Mouse (Mus musculus) urinary bladder, postnatal 14 days (tissue): Measurements from ENCODE around the gene Pard3b.

Experiments used
- DNase-seq: peaks from one replicate; pipeline ENCODE4 v3.0.0; 2021; ENCODE audit warnings: low spot score

Pard3b gene

GRCm38 (mm10) chr1:62639440-62639839 lies 1000.8 kb downstream of the Pard3b start:
- no peak for DNase-seq

DNA sequence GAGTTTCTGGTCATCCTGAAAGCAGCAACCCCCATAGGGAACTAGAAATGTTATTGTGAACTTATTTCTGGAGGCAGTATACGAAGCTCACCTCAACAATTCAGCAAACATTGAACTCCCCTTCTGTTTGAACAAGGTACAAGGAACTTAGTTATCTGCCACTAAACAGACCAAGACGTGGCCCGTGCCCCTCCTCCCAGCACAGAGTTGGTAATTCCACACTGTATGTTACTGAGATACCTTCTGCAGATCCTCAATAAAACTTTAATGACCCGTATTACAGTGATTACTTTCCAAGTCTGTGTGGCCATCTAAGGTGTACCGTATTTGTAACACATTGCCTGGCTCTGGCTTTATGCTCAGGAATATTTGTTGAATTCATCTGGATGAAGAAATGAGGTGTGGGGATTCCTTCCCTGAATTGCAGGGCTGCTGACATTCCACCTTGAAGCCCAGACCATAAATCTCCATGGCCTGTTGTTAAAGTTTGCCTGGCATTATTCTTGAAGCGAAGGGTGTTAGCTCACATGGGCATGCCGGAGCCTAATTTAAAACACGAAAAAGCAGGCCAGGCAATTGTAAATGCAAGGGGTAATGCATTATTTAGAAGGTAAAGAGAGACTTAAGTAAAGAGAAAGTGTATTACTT lies 1006.1 kb downstream of the Pard3b start:
- no peak for DNase-seq

DNA sequence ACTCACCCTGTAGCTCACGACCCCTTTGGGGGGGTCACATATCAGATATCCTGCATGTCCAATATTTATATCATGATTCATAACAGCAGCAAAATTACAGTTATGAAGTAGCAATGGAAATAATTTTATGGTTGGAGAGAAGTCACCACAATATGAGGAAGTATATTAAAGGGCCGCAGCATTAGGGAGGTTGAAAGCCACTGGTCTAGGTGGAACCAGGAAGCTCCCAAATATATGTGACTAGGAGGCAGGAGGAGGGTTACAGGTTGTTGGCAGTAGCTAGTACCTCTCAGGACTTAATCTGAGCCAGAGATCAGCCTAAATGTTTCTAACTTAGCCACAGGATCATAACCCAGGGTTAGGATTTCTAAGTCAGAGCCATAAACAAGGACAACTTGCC lies 1008.2 kb downstream of the Pard3b start:
- no peak for DNase-seq

DNA sequence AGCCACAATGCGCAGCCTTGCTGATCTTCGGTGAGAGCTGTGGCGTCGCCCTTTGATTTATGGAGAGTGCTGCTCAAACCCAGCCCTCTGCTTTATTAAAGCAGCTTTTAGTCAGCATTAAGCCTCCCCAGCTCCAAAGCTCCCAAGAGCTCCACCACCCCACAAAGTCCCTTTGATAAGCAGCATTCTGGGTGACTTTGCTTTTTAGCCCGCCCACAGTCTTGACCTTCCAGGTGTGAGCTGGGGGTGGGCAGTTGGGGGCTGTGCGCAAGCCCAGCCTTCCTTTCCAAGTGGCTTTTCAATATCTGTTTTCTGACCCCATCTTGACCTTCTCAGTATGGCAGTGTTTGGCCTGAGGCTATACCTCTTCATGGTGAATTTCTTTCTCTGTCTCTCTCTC lies 1009.5 kb downstream of the Pard3b start:
- DNase-seq: no peak

GRCm38 (mm10) chr1:62648591-62648990 lies 1010.0 kb downstream of the Pard3b start:
- DNase-seq: no peak

DNA sequence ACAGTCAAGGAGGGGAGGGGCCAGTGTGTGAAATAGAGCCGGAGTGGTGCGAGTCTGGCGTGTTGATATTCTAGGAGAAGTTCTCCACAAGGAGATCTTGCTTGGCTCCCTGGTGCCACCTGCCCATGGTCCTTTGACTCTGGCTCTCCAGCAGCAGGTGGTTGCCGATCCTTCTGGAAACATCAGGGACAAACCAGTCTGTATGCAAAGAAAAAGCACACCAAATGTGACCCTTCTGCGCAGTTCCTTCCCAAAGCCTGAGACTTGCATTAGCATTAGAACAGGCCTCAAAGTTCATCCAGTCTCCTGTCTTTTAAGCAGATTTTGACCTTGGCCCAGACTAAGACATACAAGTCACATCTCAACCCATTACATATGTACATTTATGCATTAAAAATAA lies 1011.9 kb downstream of the Pard3b start:
- DNase-seq: no peak

DNA sequence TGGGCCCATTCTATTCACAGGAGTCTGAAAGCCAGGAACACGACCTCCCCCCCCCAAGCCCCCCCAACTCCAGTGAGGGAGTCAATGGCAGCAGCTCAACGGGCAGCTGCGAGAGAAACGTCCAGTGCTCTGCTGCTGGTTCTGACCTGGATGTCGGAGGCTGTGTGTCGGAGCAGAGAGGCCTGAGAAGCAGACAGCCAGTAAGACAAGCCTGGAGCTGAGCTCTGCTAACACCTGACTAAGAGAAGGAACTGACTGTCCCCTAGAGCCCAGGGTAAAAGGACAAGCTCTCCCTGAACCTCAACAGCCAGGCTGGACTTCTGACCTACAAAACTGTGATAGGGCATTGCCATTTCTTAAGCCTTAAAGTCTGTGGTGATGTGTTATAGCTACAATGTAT lies 1015.8 kb downstream of the Pard3b start:
- no peak for DNase-seq

DNA sequence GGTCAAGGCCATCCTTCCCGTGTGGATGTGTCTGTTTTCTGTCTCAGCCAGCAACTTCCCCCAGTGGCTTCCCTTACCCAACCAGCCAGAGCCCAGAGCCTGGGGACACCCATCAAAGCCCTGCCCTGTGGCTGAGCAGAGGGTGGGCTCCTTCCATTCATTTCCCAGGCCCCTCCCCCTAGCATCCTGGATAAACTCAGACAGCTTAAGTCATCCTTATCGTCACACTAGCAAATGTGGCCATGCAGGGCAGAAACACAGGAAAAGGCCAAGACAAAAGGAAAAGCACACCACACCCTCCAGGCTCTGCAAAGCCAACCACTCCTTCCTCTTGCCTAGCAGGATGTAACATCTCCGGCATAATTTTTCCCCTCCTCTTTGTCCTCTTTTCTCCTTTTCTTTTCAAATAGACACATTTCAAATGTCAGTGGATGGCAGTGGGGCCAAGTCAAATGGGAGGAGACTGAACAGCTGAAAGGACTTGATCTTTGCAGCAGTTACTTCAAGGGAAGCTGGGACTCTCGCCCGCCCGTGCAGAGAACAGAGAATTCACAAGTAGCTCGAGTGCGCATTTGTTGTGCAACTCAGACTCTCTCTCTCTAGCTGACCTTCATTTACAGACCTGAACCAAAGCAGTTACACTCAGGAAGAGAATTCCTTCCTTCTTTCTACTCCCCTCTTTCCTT lies 1026.5 kb downstream of the Pard3b start:
- peak; percentile 16 for DNase-seq

GRCm38 (mm10) chr1:62665771-62666730 lies 1027.4 kb downstream of the Pard3b start:
- no peak for DNase-seq

- DNase-seq: no peak
Observed at GRCm38 (mm10) chr1:62666780-62667179, 1028.2 kb downstream of the Pard3b start.

GRCm38 (mm10) chr1:62678611-62679344 lies 1040.2 kb downstream of the Pard3b start:
- no peak for DNase-seq

GRCm38 (mm10) chr1:62679466-62679865 lies 1040.8 kb downstream of the Pard3b start:
- no peak for DNase-seq

- no peak for DNase-seq
Observed at GRCm38 (mm10) chr1:62682456-62683385, 1044.1 kb downstream of the Pard3b start.

- DNase-seq: no peak
Observed at GRCm38 (mm10) chr1:62683498-62683897, 1044.9 kb downstream of the Pard3b start.

GRCm38 (mm10) chr1:62687511-62687910 lies 1048.9 kb downstream of the Pard3b start:
- DNase-seq: no peak

- no peak for DNase-seq
Observed at GRCm38 (mm10) chr1:62691175-62691574, 1052.6 kb downstream of the Pard3b start.
